Mouse (Mus musculus): ENCODE data around the gene Tef.

Tef gene

GRCm38 (mm10) chr15:81831136-81831825 is 29.1 kb downstream of the Tef start:
- DNase-seq = peak; percentile 95

DNA sequence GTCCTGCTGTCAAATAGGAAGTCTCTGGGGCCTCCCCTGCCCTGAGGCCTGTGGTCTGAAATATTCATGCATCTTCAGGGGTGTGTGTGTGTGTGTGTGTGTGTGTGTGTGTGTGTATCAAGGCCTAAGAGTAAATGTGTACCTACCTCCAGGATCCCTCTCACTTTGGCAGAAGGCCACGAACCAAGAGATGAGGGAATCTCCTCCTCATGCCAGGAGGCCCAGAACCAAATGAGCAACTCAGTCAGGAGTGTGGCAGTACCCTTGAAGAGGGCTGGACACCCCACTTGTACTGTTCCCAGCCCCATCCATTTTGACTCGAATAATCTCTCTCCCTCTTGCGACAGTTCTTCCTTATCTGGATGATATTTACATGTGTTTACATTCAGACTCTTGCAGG is 30.0 kb downstream of the Tef start:
- DNase-seq = peak; percentile 70

- DNase-seq = no peak
These were observed 31.3 kb downstream of the Tef start for GRCm38 (mm10) chr15:81833481-81833880.

GRCm38 (mm10) chr15:81834171-81834841 is 32.1 kb downstream of the Tef start:
- no peak for DNase-seq

GRCm38 (mm10) chr15:81835007-81835880 is 33.0 kb downstream of the Tef start:
- peak; percentile 65 for DNase-seq

DNA sequence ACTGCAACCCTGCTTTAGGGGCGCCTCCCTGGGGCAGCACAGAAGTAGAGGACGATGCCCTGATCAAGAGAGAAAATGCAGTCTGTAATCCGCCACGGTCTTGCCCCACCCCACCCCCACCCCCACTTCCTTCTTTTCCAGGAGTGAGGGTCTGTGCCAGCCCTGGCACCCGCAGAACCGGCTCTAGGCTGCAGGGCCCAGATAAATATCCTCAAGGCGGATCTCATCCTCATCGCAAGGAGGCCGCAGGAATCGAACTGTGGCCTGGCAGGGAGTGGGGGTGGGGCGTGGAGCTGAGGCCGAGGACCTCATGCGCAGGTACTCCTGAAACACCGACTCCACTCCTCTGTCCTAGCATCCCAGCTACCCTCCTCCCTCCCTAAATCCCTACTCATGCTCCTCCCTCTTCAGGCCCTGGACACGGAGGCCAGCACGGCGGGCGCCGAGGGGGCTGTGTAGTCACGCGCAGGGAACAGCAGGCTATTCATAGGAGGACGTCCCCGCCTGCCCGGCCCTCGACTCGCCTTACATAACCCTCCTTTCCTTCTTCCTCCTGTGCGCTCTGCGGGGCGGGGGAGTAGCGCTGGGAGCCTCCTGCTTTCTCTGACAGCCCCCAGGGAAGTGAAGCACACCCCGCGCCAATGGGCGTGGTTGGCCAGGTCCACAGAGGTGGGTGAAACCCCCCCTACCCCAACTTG is 34.1 kb downstream of the Tef start:
- peak; percentile 94 for DNase-seq

- peak; percentile 60 for DNase-seq
These were observed 35.0 kb downstream of the Tef start for GRCm38 (mm10) chr15:81836966-81837920.

GRCm38 (mm10) chr15:81838554-81839235 is 36.5 kb downstream of the Tef start:
- peak; percentile 73 for DNase-seq

DNA sequence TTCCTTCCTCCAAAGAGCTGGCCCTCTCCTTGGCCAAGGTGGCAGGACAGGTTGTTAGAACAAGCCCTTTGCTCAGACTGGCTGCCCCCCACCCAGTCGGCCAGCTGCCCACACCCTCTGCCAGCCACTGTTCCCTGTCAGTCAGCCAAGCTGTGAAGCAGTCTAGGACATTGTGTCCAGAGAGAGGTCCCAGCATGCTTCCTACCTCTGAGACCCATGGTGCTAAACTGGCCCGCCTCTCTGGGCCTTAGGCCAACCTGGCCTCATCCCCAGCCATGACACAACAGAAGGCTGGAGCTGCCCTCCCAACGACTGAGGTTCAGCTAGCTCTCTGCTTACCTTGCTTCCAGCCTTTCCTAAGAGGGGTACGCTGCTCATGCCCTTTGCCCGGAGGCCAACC is 37.4 kb downstream of the Tef start:
- DNase-seq = peak; percentile 95

- no peak for DNase-seq
These were observed 38.1 kb downstream of the Tef start for GRCm38 (mm10) chr15:81840306-81840705.

DNA sequence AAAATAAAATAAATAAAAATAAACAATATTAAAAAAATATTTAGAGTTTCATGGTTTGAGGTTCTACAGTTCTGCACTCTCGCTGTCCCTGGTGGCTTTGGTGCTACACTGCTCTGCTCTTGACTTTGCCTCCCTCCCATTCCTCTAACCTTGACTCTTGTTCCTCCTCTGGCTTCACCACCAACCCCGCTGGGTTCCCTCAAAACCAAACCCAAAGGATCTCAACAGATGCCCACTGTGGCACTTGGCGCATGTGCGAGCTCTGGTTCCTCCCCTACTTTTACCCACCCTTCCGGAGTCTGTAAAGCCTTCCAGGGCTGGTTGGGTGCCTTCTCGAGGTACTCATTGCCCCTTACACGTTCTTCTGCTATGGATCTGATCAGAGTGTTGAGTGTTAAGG is 40.1 kb downstream of the Tef start:
- DNase-seq = no peak

DNA sequence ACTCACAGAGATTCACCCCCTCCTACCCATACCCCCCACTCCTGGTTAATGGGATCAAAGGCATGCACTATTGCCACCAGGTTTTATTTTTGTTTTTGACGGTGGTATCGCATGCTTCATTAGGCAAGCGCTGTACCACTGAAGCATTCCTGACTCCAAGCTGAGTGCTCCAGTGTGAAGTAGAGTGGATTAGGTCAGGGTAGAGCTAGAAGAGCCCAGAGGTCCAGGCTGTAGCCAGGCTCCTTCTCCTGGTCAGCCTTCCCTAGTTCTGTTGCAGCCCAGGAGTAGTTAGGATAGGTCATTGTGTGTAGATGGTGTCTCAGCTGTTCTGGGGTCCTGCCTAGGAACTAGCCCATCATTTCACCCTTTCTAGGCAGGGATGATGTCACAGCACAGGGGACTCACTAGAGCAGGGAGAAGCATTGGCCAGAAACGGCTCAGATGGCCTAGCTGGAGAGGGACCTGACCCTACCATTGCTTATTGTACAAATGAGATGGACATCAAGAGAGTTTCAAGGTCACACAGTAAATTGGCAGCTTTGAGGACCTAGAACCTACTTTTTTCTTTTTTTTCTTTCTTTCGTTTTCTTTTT is 42.9 kb downstream of the Tef start:
- DNase-seq = no peak

DNA sequence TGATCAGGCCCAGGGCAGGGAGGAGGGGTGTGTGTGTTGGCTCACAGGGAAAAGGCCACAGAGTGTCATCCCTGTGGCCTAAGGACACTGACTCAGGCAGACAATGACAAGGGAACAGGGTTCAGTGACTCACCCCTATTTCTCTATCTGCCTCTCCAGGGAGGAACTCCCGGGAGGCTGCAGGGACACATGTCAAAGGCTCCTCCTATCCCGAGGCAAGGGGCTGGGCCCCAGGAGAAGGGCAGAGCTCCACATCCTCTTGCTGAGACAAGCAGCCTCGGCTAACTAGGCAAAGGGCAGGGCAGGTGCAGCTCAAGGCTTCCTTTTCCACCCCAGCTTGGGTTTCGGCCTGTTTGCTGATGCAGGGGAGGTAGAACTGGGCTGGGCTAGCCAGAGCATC is 43.5 kb downstream of the Tef start:
- DNase-seq = peak; percentile 82

DNA sequence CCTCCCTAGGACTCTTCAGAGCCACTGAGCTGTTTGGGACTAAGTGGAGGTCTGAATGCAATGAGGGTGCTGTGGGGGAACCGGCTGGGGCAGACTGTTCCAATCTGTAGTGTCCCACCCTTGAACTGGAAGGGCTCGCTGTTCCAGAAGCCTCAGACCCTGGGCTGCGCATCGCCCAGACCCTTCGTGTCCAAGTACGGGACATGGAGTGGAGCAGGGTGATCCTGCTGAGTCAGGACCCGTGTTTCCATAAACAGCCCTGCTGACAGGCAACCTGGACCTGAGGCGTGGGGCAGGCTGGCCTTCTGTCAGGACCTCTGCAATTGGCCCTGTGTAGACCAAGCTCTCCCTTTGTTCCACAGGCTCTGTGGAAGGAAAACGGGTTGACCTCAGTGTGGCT is 44.5 kb downstream of the Tef start:
- no peak for DNase-seq

GRCm38 (mm10) chr15:81847161-81847560 is 44.9 kb downstream of the Tef start:
- no peak for DNase-seq

- DNase-seq = no peak
These were observed 45.6 kb downstream of the Tef start for GRCm38 (mm10) chr15:81847861-81848260.

GRCm38 (mm10) chr15:81848301-81848700 is 46.1 kb downstream of the Tef start:
- peak; percentile 70 for DNase-seq

- no peak for DNase-seq
These were observed 46.9 kb downstream of the Tef start for GRCm38 (mm10) chr15:81849104-81849503.

DNA sequence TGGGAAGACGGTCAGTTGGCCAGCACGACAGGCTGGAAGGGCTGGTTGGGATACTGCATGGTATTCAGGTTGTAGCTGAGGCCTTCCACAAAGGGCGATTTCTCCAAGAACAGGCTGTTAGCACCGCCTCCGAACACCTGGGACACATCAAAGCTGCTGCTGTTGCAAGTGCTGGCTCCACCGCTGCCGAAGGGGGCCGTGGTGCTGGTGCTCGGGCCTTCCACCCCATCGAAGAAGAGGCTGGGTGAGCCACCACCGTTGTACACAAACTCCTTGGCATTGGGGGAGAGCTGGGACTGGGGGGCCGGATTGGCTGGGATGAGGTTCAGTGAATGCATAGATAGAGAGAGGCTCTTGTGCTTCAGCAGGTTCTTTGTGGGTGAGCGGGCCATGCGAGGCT is 48.5 kb downstream of the Tef start:
- DNase-seq = no peak

DNA sequence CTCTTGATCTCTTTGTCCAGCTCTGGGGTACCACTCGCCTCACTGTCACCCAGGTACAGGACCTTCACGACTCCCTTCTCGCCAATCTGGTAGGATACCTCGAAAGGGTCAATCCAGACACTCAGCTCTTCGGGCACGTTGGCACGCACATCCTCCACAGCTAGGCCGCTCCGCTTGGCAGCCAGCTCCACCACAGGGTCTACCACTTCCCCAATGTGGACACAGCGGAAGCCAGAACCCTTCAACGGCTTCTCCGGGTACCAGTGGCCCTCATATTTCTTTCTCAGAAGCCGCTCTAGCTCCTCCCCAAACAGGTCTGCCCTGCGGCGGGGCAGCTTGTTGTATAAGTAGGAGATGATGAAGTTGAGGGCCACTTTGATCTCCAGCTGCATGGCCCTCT is 49.2 kb downstream of the Tef start:
- DNase-seq = no peak
